Comparison of ENCODE assay signal across 25 mouse cellular contexts in the genomic region with DNA sequence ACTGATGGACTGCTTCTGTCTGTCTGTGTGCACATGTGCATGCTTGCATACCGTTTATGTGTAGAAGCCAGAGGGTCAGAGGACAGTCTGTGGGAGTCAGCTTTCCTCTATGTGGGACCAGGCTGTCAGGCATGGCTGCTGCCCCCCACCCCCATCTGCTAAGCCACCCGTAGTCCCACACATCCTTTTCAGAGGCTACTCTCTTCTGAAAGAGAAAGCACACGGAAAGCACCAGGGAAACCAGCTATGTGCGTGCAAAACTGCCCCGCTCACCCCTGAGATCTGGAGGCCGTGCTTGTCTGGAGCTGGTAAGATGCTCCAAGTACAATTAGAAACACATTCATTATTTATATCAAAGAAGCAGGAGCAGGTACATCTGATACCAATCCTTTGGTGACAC.
"Had no signal": no experiment of that assay in that cellular context is flagged by ENCODE, and none has a peak within 500 bp of the region (broad histone marks: within the 10 kb centered on the region; RNA-seq: fewer than 3 reads in every experiment).

No protein-coding gene starts in this region.

- H3K4me3 ChIP-seq: heart, adult 2 months; heart, embryonic 12.5 days; heart, embryonic 15.5 days; hindbrain, embryonic 12.5 days; hindbrain, embryonic 15.5 days; kidney, embryonic 15.5 days; limb, embryonic 13.5 days; limb, embryonic 15.5 days; liver, embryonic 12.5 days had no signal

- H3K9ac ChIP-seq: heart, embryonic 12.5 days; heart, embryonic 15.5 days; hindbrain, embryonic 12.5 days; hindbrain, embryonic 15.5 days; kidney, embryonic 15.5 days; limb, embryonic 13.5 days; limb, embryonic 15.5 days; liver, embryonic 12.5 days; liver, embryonic 14.5 days had no signal

- H3K4me2 ChIP-seq: heart, embryonic 12.5 days; heart, embryonic 15.5 days; hindbrain, embryonic 12.5 days; hindbrain, embryonic 15.5 days; kidney, embryonic 15.5 days; limb, embryonic 13.5 days; limb, embryonic 15.5 days; liver, embryonic 12.5 days had no signal

- H3K27ac ChIP-seq: heart, adult 2 months; heart, embryonic 15.5 days; hindbrain, embryonic 12.5 days; hindbrain, embryonic 15.5 days; hindbrain, postnatal 0 days; kidney, embryonic 15.5 days; kidney, postnatal 0 days; limb, embryonic 13.5 days; limb, embryonic 15.5 days; liver, embryonic 12.5 days; liver, embryonic 14.5 days had no signal

- H3K27me3 ChIP-seq: heart, embryonic 12.5 days; heart, embryonic 15.5 days; hindbrain, embryonic 12.5 days; hindbrain, embryonic 15.5 days; kidney, embryonic 15.5 days; limb, embryonic 13.5 days; limb, embryonic 15.5 days; liver, embryonic 12.5 days had no signal

- H3K9me3 ChIP-seq: heart, embryonic 12.5 days; heart, embryonic 15.5 days; hindbrain, embryonic 12.5 days; hindbrain, embryonic 15.5 days; kidney, embryonic 15.5 days; limb, embryonic 13.5 days; limb, embryonic 15.5 days; liver, embryonic 12.5 days had no signal

- H3K36me3 ChIP-seq: heart, embryonic 15.5 days; hindbrain, embryonic 12.5 days; hindbrain, embryonic 15.5 days; kidney, embryonic 15.5 days; limb, embryonic 13.5 days; limb, embryonic 15.5 days had no signal

- ATAC-seq: hindbrain, postnatal 0 days; liver, embryonic 12.5 days had no signal

- DNase-seq: gastrocnemius, postnatal 14 days; gastrocnemius, postnatal 36 days; heart, adult 11 months; heart, adult 2 months; heart, postnatal 14 days; heart, postnatal 36 days; kidney, adult 11 months; kidney, adult 2 months; kidney, adult 9 months; kidney, postnatal 14 days; kidney, postnatal 36 days; layer of hippocampus, adult 9-11 months; layer of hippocampus, postnatal 36 days; left cerebral cortex, postnatal 4 days had no signal
